Mouse (Mus musculus): Measurements from ENCODE around the gene Terb2. TPM values are rescaled to one million over a fixed set of nuclear protein-coding genes. Genes with fewer than 3 reads are reported as not detected.

Gene Terb2
- total RNA-seq, 4 experiments from 2014 or later = not detected

- no peak for DNase-seq (ENCODE audit: low spot score in 2 of 2)
Observed at GRCm38 (mm10) chr2:122231616-122232015, 45.5 kb downstream of the Terb2 start.

GRCm38 (mm10) chr2:122233341-122233740, 47.3 kb downstream of the Terb2 start:
- no peak for DNase-seq (ENCODE audit: low spot score in 2 of 2)

- DNase-seq (ENCODE audit: low spot score in 2 of 2) = peak in 1 of 2 experiments; percentile 15
Observed at GRCm38 (mm10) chr2:122233759-122234557, 47.9 kb downstream of the Terb2 start.

GRCm38 (mm10) chr2:122234611-122235288, 48.7 kb downstream of the Terb2 start, which contains the start of gene Sord:
Sord (plus strand) TSS chr2:122234749.
- DNase-seq (ENCODE audit: low spot score in 2 of 2) = peak; percentile 45 to 53

DNA sequence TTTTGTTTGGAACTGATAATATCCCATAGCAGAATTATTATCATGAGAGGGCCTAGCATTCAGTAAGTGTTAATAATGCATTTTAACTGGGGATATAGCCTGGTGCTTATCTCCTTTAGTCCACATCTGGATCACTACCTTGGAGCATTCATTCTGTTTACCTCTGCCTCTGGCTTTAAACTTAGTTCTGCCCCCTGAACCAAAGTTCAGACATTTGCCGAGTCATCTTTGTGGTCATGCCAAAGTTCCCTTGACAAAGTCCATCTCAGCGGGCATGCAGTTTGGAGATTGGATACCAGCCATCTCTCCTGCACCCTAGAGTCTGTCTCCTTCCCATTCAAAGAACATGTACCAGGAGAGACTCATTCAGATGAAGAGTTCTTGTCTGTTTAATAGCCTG, 49.4 kb downstream of the Terb2 start:
- no peak for DNase-seq (ENCODE audit: low spot score in 2 of 2)

DNA sequence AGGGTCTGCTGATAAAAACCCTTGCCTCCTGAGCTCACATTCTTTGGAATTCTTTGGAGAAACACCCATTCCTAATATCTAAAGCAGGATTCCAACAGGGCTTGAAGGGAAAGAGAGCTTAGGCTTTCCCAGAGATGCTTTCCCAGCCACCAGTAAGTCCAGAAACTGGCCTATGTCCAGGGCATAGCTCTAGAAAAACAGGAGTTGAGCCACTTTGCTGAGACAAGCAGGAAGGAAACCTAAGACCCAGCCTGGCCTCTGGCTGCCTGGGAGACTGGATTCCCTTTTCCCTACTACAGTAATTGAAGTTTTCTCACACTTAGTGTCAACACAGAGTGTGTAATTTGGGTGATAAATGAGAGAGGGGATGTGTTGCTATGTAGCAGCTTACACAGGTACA, 50.2 kb downstream of the Terb2 start:
- no peak for DNase-seq (ENCODE audit: low spot score in 2 of 2)

GRCm38 (mm10) chr2:122237891-122238470, 51.9 kb downstream of the Terb2 start:
- DNase-seq (ENCODE audit: low spot score in 2 of 2) = no peak

DNA sequence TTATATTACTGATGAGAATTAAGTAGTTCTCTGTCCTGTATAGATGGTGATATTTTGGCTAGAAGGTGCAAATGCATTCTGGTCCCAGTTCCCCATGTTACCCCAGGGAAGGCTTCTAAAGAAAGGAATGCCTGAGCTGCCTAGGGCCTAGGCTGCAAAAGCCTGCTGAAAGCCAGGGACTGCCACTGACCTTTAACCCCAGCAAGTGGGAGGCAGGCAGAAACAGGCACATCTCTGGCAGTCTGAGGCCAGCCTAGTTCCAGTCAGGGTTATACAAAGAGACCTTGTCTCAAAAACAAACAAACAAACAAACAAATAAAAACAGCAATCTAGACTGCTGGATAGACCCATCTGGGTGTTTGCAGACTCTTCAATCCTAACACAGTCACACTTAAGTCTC, 54.7 kb downstream of the Terb2 start:
- DNase-seq (ENCODE audit: low spot score in 2 of 2) = no peak

- no peak for DNase-seq (ENCODE audit: low spot score in 2 of 2)
Observed at GRCm38 (mm10) chr2:122241226-122241625, 55.2 kb downstream of the Terb2 start.

GRCm38 (mm10) chr2:122241935-122242334, 55.9 kb downstream of the Terb2 start:
- DNase-seq (ENCODE audit: low spot score in 2 of 2) = no peak

GRCm38 (mm10) chr2:122243671-122244131, 57.6 kb downstream of the Terb2 start:
- DNase-seq (ENCODE audit: low spot score in 2 of 2) = peak; percentile 47

DNA sequence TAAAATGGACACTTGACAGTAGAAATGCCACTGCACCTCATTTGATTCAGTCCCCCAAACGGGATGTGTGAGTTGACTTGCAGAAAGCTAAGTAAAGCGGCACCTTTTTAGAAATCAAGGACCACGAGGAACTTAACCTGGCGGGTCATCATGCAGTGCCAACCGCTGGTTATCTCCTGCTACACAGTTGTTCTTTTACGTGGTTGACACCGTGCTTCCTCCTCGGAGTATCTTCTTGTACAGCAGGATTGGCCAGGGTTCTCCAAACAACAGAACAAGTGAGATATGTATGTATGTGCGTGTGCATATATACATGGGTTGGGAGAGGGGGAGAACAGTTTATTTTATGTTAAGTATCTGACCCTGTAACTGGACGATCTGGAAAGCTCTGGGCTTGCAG, 61.7 kb downstream of the Terb2 start:
- DNase-seq (ENCODE audit: low spot score in 2 of 2) = no peak

- peak in 1 of 2 experiments; percentile 61 for DNase-seq (ENCODE audit: low spot score in 2 of 2)
Observed at GRCm38 (mm10) chr2:122255997-122256396, 69.9 kb downstream of the Terb2 start.

Other genes with a start within 250 kb of the Terb2 start
- gene Ctdspl2, start 230.3 kb upstream of the Terb2 start, total RNA-seq (2022) = 10 to 100 TPM; 34.7 to 39.3 (median 35.7) TPM
- under 1 TPM in 2 of 4 experiments, not detected in 2; 0.16 to 0.41 TPM for gene Mageb3, start 230.2 kb upstream of the Terb2 start, total RNA-seq (2022)
- gene Eif3j1, start 157.7 kb upstream of the Terb2 start, total RNA-seq (2022) = 10 to 100 TPM; 19.5 to 22.6 (median 19.9) TPM
- gene Spg11, start 67.9 kb upstream of the Terb2 start, total RNA-seq (2022) = 10 to 100 TPM; 16.3 to 16.7 (median 16.5) TPM
- gene B2m, start 38.6 kb upstream of the Terb2 start, total RNA-seq (2022) = 100 to 1,000 TPM; 110 to 317 (median 183) TPM
- gene Trim69, start 25.6 kb upstream of the Terb2 start, total RNA-seq (2022) = not detected
- under 1 TPM in 1 of 4 experiments, not detected in 3; 0.16 TPM for gene Patl2, start 83 bp upstream of the Terb2 start, total RNA-seq (2022)
- gene Sord, start 48.5 kb downstream of the Terb2 start, total RNA-seq (2022) = 10 to 100 TPM; 23.7 to 26.5 (median 24.5) TPM
- under 1 TPM in 1 of 4 experiments, not detected in 3; 0.09 TPM for gene Duox2, start 112.2 kb downstream of the Terb2 start, total RNA-seq (2022)
- not detected for gene Duoxa2, start 112.6 kb downstream of the Terb2 start, total RNA-seq (2022)
- under 1 TPM in 1 of 4 experiments, not detected in 3; 0.55 TPM for gene Duoxa1, start 127.5 kb downstream of the Terb2 start, total RNA-seq (2022)
- under 1 TPM in 1 of 4 experiments, not detected in 3; 0.07 TPM for gene Duox1, start 129.4 kb downstream of the Terb2 start, total RNA-seq (2022)
- 10 to 100 TPM; 60.1 to 71.6 (median 71.0) TPM for gene Shf, start 182.9 kb downstream of the Terb2 start, total RNA-seq (2022)
- gene Slc28a2, start 240.2 kb downstream of the Terb2 start, total RNA-seq (2022) = under 1 TPM in 3 of 4 experiments, not detected in 1; 0.25 to 0.54 (median 0.30) TPM

All from left cerebral cortex, adult 8-10 months (tissue).